Mouse (Mus musculus): ENCODE results near the gene Rdh1.

Rdh1 gene

GRCm38 (mm10) chr10:127759181-127760110 lies at the start of gene Rdh1, which contains the start of gene Rdh16f1:
Rdh1 (plus strand) TSS chr10:127759721.
Rdh16f1 (plus strand) TSS chr10:127759787.
- no peak for DNase-seq (ENCODE audit: low spot score)

GRCm38 (mm10) chr10:127710331-127710730 lies 49.2 kb upstream of the Rdh1 start:
- no peak for DNase-seq (ENCODE audit: low spot score)

- no peak for DNase-seq (ENCODE audit: low spot score)
Observed at GRCm38 (mm10) chr10:127712736-127713135, 46.8 kb upstream of the Rdh1 start.

GRCm38 (mm10) chr10:127721671-127722418 lies 37.7 kb upstream of the Rdh1 start:
- no peak for DNase-seq (ENCODE audit: low spot score)

GRCm38 (mm10) chr10:127724178-127724577 lies 35.3 kb upstream of the Rdh1 start, which contains the start of gene Tac2:
Tac2 (plus strand) TSS chr10:127724478.
- no peak for DNase-seq (ENCODE audit: low spot score)

GRCm38 (mm10) chr10:127725136-127725535 lies 34.4 kb upstream of the Rdh1 start:
- DNase-seq (ENCODE audit: low spot score) = no peak

GRCm38 (mm10) chr10:127728437-127728836 lies 31.1 kb upstream of the Rdh1 start:
- DNase-seq (ENCODE audit: low spot score) = no peak

- no peak for DNase-seq (ENCODE audit: low spot score)
Observed at GRCm38 (mm10) chr10:127730285-127730932, 29.1 kb upstream of the Rdh1 start.

- DNase-seq (ENCODE audit: low spot score) = no peak
Observed at GRCm38 (mm10) chr10:127730933-127731310, 28.6 kb upstream of the Rdh1 start.

- no peak for DNase-seq (ENCODE audit: low spot score)
Observed at GRCm38 (mm10) chr10:127731397-127731796, 28.1 kb upstream of the Rdh1 start.

GRCm38 (mm10) chr10:127734434-127734833 lies 25.1 kb upstream of the Rdh1 start:
- peak; percentile 52 for DNase-seq (ENCODE audit: low spot score)

GRCm38 (mm10) chr10:127736266-127736665 lies 23.3 kb upstream of the Rdh1 start:
- DNase-seq (ENCODE audit: low spot score) = no peak

GRCm38 (mm10) chr10:127736916-127737315 lies 22.6 kb upstream of the Rdh1 start:
- no peak for DNase-seq (ENCODE audit: low spot score)

GRCm38 (mm10) chr10:127737552-127737951 lies 22.0 kb upstream of the Rdh1 start:
- no peak for DNase-seq (ENCODE audit: low spot score)

GRCm38 (mm10) chr10:127738151-127738882 lies 21.2 kb upstream of the Rdh1 start:
- peak; percentile 64 for DNase-seq (ENCODE audit: low spot score)

GRCm38 (mm10) chr10:127739083-127739660 lies 20.3 kb upstream of the Rdh1 start, which contains the start of gene Zbtb39:
Zbtb39 (plus strand) TSS chr10:127739538.
- DNase-seq (ENCODE audit: low spot score) = peak; percentile 69

- peak; percentile 44 for DNase-seq (ENCODE audit: low spot score)
Observed at GRCm38 (mm10) chr10:127739661-127740161, 19.8 kb upstream of the Rdh1 start.

- DNase-seq (ENCODE audit: low spot score) = peak; percentile 46
Observed at GRCm38 (mm10) chr10:127744661-127745060, 14.9 kb upstream of the Rdh1 start.

GRCm38 (mm10) chr10:127745886-127746285 lies 13.6 kb upstream of the Rdh1 start:
- no peak for DNase-seq (ENCODE audit: low spot score)

GRCm38 (mm10) chr10:127747254-127747653 lies 12.3 kb upstream of the Rdh1 start:
- DNase-seq (ENCODE audit: low spot score) = no peak

All from embryo, embryonic 10 days (tissue).